ENCODE assay signal across 12 mouse cellular contexts in genomic region chr5:96635866-96636265, GRCm38 (mm10).
DNase-seq lines count a peak whose midpoint lies in the region; TF ChIP-seq lines count a peak whose summit lies in the region.
"Had no signal": no experiment of that assay in that cellular context is flagged by ENCODE, and none has a peak within 500 bp of the region (broad histone marks: within the 10 kb centered on the region; RNA-seq: fewer than 3 reads in every experiment).

No protein-coding gene starts in this region.

- WGBS in cerebellum, adult 2 months: 12% methylated on average over 5 of the region's 5 CpGs

- H3K27ac ChIP-seq in cerebellum, adult 2 months (ENCODE audit: insufficient read depth, low read length): no peak overlapping the region
- no peak overlapping the region for H3K27ac ChIP-seq in layer of hippocampus, adult 2 months
- H3K27ac ChIP-seq: kidney, embryonic 15.5 days; limb, embryonic 15.5 days; midbrain, embryonic 10.5 days had no signal

- no peak for TF ChIP-seq POLR2A in cerebellum, adult 2 months (IDR thresholded peaks at IDR 0.05; ENCODE audit: borderline replicate concordance, insufficient read depth, low read length)

- no peak overlapping the region for H3K4me3 ChIP-seq in cerebellum, adult 2 months (replicated peaks; ENCODE audit: insufficient read depth, low read depth, low read length)
- no peak overlapping the region for H3K4me3 ChIP-seq in layer of hippocampus, adult 2 months
- H3K4me3 ChIP-seq: erythroblast, embryonic 14.5 days; kidney, embryonic 15.5 days; limb, embryonic 15.5 days; midbrain, embryonic 10.5 days had no signal

- H3K27me3 ChIP-seq in cerebellum, adult 2 months (ENCODE audit: control insufficient read depth, insufficient read depth, low read length): no peaks in the 10 kb centered on the region
- H3K27me3 ChIP-seq: kidney, embryonic 15.5 days; limb, embryonic 15.5 days had no signal

- no peak for TF ChIP-seq CTCF in cerebellum, adult 2 months (IDR thresholded peaks at IDR 0.05; ENCODE audit: borderline replicate concordance, insufficient read depth, low read depth, low read length)
- peak; percentile 21; the same call in 1 of the 2 replicates for TF ChIP-seq CTCF in layer of hippocampus, adult 2 months (conservative IDR thresholded peaks at IDR 0.05)

- H3K4me1 ChIP-seq in cerebellum, adult 2 months (ENCODE audit: control insufficient read depth, insufficient read depth, low read length): peaks cover 6% of the 10 kb centered on the region; the same call in 1 of the 2 replicates
- H3K4me1 ChIP-seq: kidney, embryonic 15.5 days; limb, embryonic 15.5 days; midbrain, embryonic 10.5 days had no signal

- DNase-seq in layer of hippocampus, adult 11-12 months (ENCODE audit: low spot score): peak; percentile 13
- DNase-seq in layer of hippocampus, adult 9-10 months (ENCODE audit: low spot score): no peak
- DNase-seq in cerebellum, adult 2 months: peak; percentile 73 to 81
- peak; percentile 79 to 88 for DNase-seq in cerebellum, postnatal 25 days
- DNase-seq in layer of hippocampus, adult 2 months (ENCODE audit: low spot score in 2 of 2): peak in 1 of 2 experiments; percentile 26
- no peak for DNase-seq in liver
- DNase-seq in testis, postnatal 10 days (ENCODE audit: low spot score): no peak
- DNase-seq: embryo, embryonic 11 days had no signal

Comparison
In these comparisons a context has a peak if more than half of its experiments do, and no peak if none do; other contexts are left out.
1. DNase-seq: peak in layer of hippocampus, adult 11-12 months (single experiment), cerebellum, adult 2 months (2 of 2) and cerebellum, postnatal 25 days (2 of 2); none in layer of hippocampus, adult 9-10 months (single experiment), liver (single experiment) and testis, postnatal 10 days (single experiment).